Mouse (Mus musculus): ENCODE results near the gene Ltbp4.

DNA sequence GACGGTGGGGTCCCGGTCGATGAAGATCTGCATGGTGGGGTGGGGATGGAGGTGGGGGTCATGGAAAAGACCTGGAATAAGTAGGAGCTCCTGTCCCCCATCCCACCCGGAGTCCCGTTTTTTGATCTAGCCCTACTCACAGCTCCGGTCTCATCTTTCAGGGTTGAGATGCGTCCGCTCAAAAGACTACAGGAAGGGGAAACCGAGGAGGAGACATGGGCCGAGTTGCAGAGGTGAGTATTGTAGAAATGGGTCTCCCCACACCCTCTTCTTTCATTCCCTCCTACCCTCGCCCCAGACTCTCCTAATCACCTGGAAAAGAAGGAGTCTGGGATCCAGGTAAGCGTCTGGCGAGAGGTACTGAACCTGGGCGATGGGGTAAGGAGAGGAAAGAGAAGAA is 17.8 kb upstream of the Ltbp4 start:
- no peak for TF ChIP-seq ZC3H11A (IDR thresholded peaks at IDR 0.05; ENCODE audit: low read depth, low read length)
- no peak for TF ChIP-seq UBTF (IDR thresholded peaks at IDR 0.05; ENCODE audit: low read depth, low read length)
- TF ChIP-seq CTCF (conservative IDR thresholded peaks at IDR 0.05 in 1 of 2, IDR thresholded peaks at IDR 0.05 in 1 of 2; ENCODE audit: low read depth in 2 of 2, low read length in 2 of 2): no peak
